Mouse (Mus musculus): Measurements from ENCODE around the gene Dll3. TPM values are rescaled to one million over a fixed set of nuclear protein-coding genes. Genes with fewer than 3 reads are reported as not detected.

The Dll3 gene
- polyA plus RNA-seq, 1 experiment from 2014 or later, result 0.16 TPM

Other genes with a start within 250 kb of the Dll3 start
- 0.06 and 0.55 TPM in 2 replicates for gene Fcgbp, start 231.0 kb downstream of the Dll3 start, polyA plus RNA-seq (2015; fragmentation: Nextera tagmentation; extraction: Ambion mirVana)
- gene 9530053A07Rik, start 172.8 kb downstream of the Dll3 start, polyA plus RNA-seq (2015; fragmentation: Nextera tagmentation; extraction: Ambion mirVana), result 0.03 and 0.10 TPM in 2 replicates
- gene Fbl, start 132.5 kb downstream of the Dll3 start, polyA plus RNA-seq (2015; fragmentation: Nextera tagmentation; extraction: Ambion mirVana), result 67.5 and 76.4 TPM in 2 replicates
- gene Dyrk1b, start 122.8 kb downstream of the Dll3 start, polyA plus RNA-seq (2015; fragmentation: Nextera tagmentation; extraction: Ambion mirVana), result 7.3 and 9.2 TPM in 2 replicates
- gene Eid2, start 34.4 kb downstream of the Dll3 start, polyA plus RNA-seq (2015; fragmentation: Nextera tagmentation; extraction: Ambion mirVana), result 5.2 and 5.9 TPM in 2 replicates
- 8.2 and 8.5 TPM in 2 replicates for gene Eid2b, start 24.5 kb downstream of the Dll3 start, polyA plus RNA-seq (2015; fragmentation: Nextera tagmentation; extraction: Ambion mirVana)
- gene Selenov, start 11.1 kb downstream of the Dll3 start, polyA plus RNA-seq (2015; fragmentation: Nextera tagmentation; extraction: Ambion mirVana), result not detected in 2 replicates
- gene Timm50, start 9.8 kb upstream of the Dll3 start, polyA plus RNA-seq (2015; fragmentation: Nextera tagmentation; extraction: Ambion mirVana), result 101 and 117 TPM in 2 replicates
- gene Supt5, start 36.5 kb upstream of the Dll3 start, polyA plus RNA-seq (2015; fragmentation: Nextera tagmentation; extraction: Ambion mirVana), result 52.0 and 71.9 TPM in 2 replicates
- gene Rps16, start 48.4 kb upstream of the Dll3 start, polyA plus RNA-seq (2015; fragmentation: Nextera tagmentation; extraction: Ambion mirVana), result 534 and 573 TPM in 2 replicates
- 34.3 and 46.7 TPM in 2 replicates for gene Plekhg2, start 70.4 kb upstream of the Dll3 start, polyA plus RNA-seq (2015; fragmentation: Nextera tagmentation; extraction: Ambion mirVana)
- gene Zfp36, start 78.0 kb upstream of the Dll3 start, polyA plus RNA-seq (2015; fragmentation: Nextera tagmentation; extraction: Ambion mirVana), result 13.6 and 14.7 TPM in 2 replicates
- gene Med29, start 90.5 kb upstream of the Dll3 start, polyA plus RNA-seq (2015; fragmentation: Nextera tagmentation; extraction: Ambion mirVana), result 42.0 and 45.7 TPM in 2 replicates
- 66.8 and 73.0 TPM in 2 replicates for gene Paf1, start 90.7 kb upstream of the Dll3 start, polyA plus RNA-seq (2015; fragmentation: Nextera tagmentation; extraction: Ambion mirVana)
- gene Gmfg, start 135.2 kb upstream of the Dll3 start, polyA plus RNA-seq (2015; fragmentation: Nextera tagmentation; extraction: Ambion mirVana), result 9.6 and 20.9 TPM in 2 replicates
- gene Lrfn1, start 149.7 kb upstream of the Dll3 start, polyA plus RNA-seq (2015; fragmentation: Nextera tagmentation; extraction: Ambion mirVana), result 1.1 and 1.5 TPM in 2 replicates
- gene Ifnl2, start 208.2 kb upstream of the Dll3 start, polyA plus RNA-seq (2015; fragmentation: Nextera tagmentation; extraction: Ambion mirVana), result not detected in 2 replicates
- not detected in 2 replicates for gene Ifnl3, start 220.6 kb upstream of the Dll3 start, polyA plus RNA-seq (2015; fragmentation: Nextera tagmentation; extraction: Ambion mirVana)
- not detected in 2 replicates for gene Sycn, start 238.6 kb upstream of the Dll3 start, polyA plus RNA-seq (2015; fragmentation: Nextera tagmentation; extraction: Ambion mirVana)
- gene Nccrp1, start 245.0 kb upstream of the Dll3 start, polyA plus RNA-seq (2015; fragmentation: Nextera tagmentation; extraction: Ambion mirVana), result not detected in 2 replicates

All from heart, embryonic 15.5 days (tissue).